Mouse (Mus musculus): ENCODE results near the gene Gjb3.

GRCm38 (mm10) chr4:127292631-127293030 is 38.0 kb downstream of the Gjb3 start:
- TF ChIP-seq CTCF (IDR thresholded peaks at IDR 0.05; ENCODE audit: borderline replicate concordance, extremely low read depth, insufficient read depth, insufficient read length): no peak
- TF ChIP-seq POLR2A (IDR thresholded peaks at IDR 0.05; ENCODE audit: borderline replicate concordance, extremely low read depth, insufficient read depth, insufficient read length, poor library complexity, severe bottlenecking): no peak

Measured in brain, embryonic 14.5 days (tissue).